Mouse (Mus musculus) 3134 (cell line): ENCODE data around the gene Slc39a11.

Source experiments
- DNase-seq: peaks from one replicate; pipeline ENCODE4 v3.0.0-alpha.2; 2011; ENCODE audit warnings: low spot score; ENCODE audit not compliant: insufficient read length; ENCODE audit errors: extremely low read depth

The Slc39a11 gene

GRCm38 (mm10) chr11:113649353-113650210, at the start of gene Slc39a11:
Slc39a11 (minus strand) TSS chr11:113650079.
- DNase-seq, result peak; percentile 79

- DNase-seq, result no peak
These were observed 49.8 kb upstream of the Slc39a11 start for GRCm38 (mm10) chr11:113699643-113700042.

GRCm38 (mm10) chr11:113698013-113698545, 48.2 kb upstream of the Slc39a11 start:
- no peak for DNase-seq

- DNase-seq, result no peak
These were observed 47.7 kb upstream of the Slc39a11 start for GRCm38 (mm10) chr11:113697571-113697970.

- DNase-seq, result no peak
These were observed 42.0 kb upstream of the Slc39a11 start for GRCm38 (mm10) chr11:113691851-113692250.

- no peak for DNase-seq
These were observed 41.4 kb upstream of the Slc39a11 start for GRCm38 (mm10) chr11:113691318-113691717.

- DNase-seq, result no peak
These were observed 40.6 kb upstream of the Slc39a11 start for GRCm38 (mm10) chr11:113690506-113690905.

- DNase-seq, result no peak
These were observed 37.2 kb upstream of the Slc39a11 start for GRCm38 (mm10) chr11:113687031-113687430.

GRCm38 (mm10) chr11:113684707-113685426, 35.0 kb upstream of the Slc39a11 start:
- no peak for DNase-seq

GRCm38 (mm10) chr11:113683957-113684706, 34.3 kb upstream of the Slc39a11 start, which contains the start of the genes Fam104a and D11Wsu47e:
Fam104a (minus strand) TSS chr11:113684155.
D11Wsu47e (plus strand) TSS chr11:113684412.
- peak; percentile 97 for DNase-seq

- no peak for DNase-seq
These were observed 33.7 kb upstream of the Slc39a11 start for GRCm38 (mm10) chr11:113683627-113683956.

- peak; percentile 71 for DNase-seq
These were observed 33.2 kb upstream of the Slc39a11 start for GRCm38 (mm10) chr11:113682897-113683626.

- DNase-seq, result no peak
These were observed 32.1 kb upstream of the Slc39a11 start for GRCm38 (mm10) chr11:113681979-113682378.

- DNase-seq, result no peak
These were observed 31.1 kb upstream of the Slc39a11 start for GRCm38 (mm10) chr11:113680954-113681353.

GRCm38 (mm10) chr11:113678373-113678772, 28.5 kb upstream of the Slc39a11 start:
- no peak for DNase-seq

GRCm38 (mm10) chr11:113677378-113677777, 27.5 kb upstream of the Slc39a11 start:
- DNase-seq, result no peak

GRCm38 (mm10) chr11:113676847-113677246, 27.0 kb upstream of the Slc39a11 start:
- DNase-seq, result no peak

- no peak for DNase-seq
These were observed 24.7 kb upstream of the Slc39a11 start for GRCm38 (mm10) chr11:113674595-113674994.

GRCm38 (mm10) chr11:113673614-113674013, 23.7 kb upstream of the Slc39a11 start:
- DNase-seq, result no peak

GRCm38 (mm10) chr11:113669711-113670110, 19.8 kb upstream of the Slc39a11 start:
- no peak for DNase-seq
